Mouse (Mus musculus) testis, adult 2 months (tissue): ENCODE measurements at regions not wholly inside any gene's neighbourhood (a gene's known extent, or its start where the extent isn't known, plus 50 kb on each side); places are given as distances from the start of the nearest gene placed in this dataset.
A peak's percentile ranks its signal among the peaks of the same experiment; 100 is the strongest.

Experiments
- H3K27ac ChIP-seq: fragments of 200-500 bp; 2 replicates; pipeline ENCODE4 v1.5.1; 2012; ENCODE audit warnings: low read depth, low read length; ENCODE audit not compliant: control insufficient read depth, insufficient read depth
- H3K27me3 ChIP-seq: fragments of 200-500 bp; 2 replicates; pipeline ENCODE4 v1.6.1; 2012; ENCODE audit warnings: mild to moderate bottlenecking, low read length, moderate library complexity; ENCODE audit not compliant: control insufficient read depth, insufficient read depth
- H3K36me3 ChIP-seq: fragments of 200-500 bp; 2 replicates; pipeline ENCODE4 v1.6.1; 2012; ENCODE audit warnings: mild to moderate bottlenecking, low read length; ENCODE audit not compliant: control insufficient read depth, insufficient read depth
- H3K4me1 ChIP-seq: fragments of 200-500 bp; 2 replicates; pipeline ENCODE4 v1.6.1; 2012; ENCODE audit warnings: low read length; ENCODE audit not compliant: control insufficient read depth, insufficient read depth
- H3K4me3 ChIP-seq: fragments of 200-500 bp; 2 replicates; pipeline ENCODE4 v1.5.1; 2012; ENCODE audit warnings: low read depth, mild to moderate bottlenecking, low read length, moderate library complexity, mixed read lengths; ENCODE audit not compliant: control insufficient read depth
- CTCF ChIP-seq: fragments of 200-500 bp; IDR thresholded peaks from 2 replicates; pipeline ENCODE4 v1.5.1; 2012; ENCODE audit warnings: low read depth, mild to moderate bottlenecking, inconsistent platforms, low read length, moderate library complexity; ENCODE audit not compliant: control insufficient read depth, insufficient read depth, insufficient replicate concordance
- POLR2A ChIP-seq: fragments of 200-500 bp; IDR thresholded peaks from 2 replicates; pipeline ENCODE4 v1.6.1; 2012; ENCODE audit warnings: low read depth, mild to moderate bottlenecking, inconsistent platforms, low read length, moderate library complexity; ENCODE audit not compliant: control insufficient read depth

GRCm38 (mm10) chr4:55225766-55226165 lies 124.1 kb upstream of the Rad23b start:
- no peaks in the 10 kb centered on the region for H3K36me3 ChIP-seq
- H3K27ac ChIP-seq, result no peak overlapping the region
- no peak for TF ChIP-seq CTCF
- no peak for TF ChIP-seq POLR2A
- H3K4me3 ChIP-seq, result no peak overlapping the region
- no peaks in the 10 kb centered on the region for H3K27me3 ChIP-seq
- H3K4me1 ChIP-seq, result no peaks in the 10 kb centered on the region

GRCm38 (mm10) chr4:55227394-55227793 lies 122.4 kb upstream of the Rad23b start:
- no peaks in the 10 kb centered on the region for H3K27me3 ChIP-seq
- no peaks in the 10 kb centered on the region for H3K4me1 ChIP-seq
- TF ChIP-seq POLR2A, result no peak
- no peak for TF ChIP-seq CTCF
- H3K36me3 ChIP-seq, result no peaks in the 10 kb centered on the region
- no peak overlapping the region for H3K27ac ChIP-seq
- no peak overlapping the region for H3K4me3 ChIP-seq

GRCm38 (mm10) chr4:55231522-55231921 lies 118.3 kb upstream of the Rad23b start:
- Histone ChIP-seq H3K4me3 (no peak overlapping the region), H3K4me1 (no peaks in the 10 kb centered on the region), H3K27ac (no peak overlapping the region), H3K27me3 (no peaks in the 10 kb centered on the region), H3K36me3 (no peaks in the 10 kb centered on the region)
- TF ChIP-seq CTCF (peak; percentile 26; the same call in 1 of the 2 replicates), POLR2A (no peak)

- Histone ChIP-seq H3K4me1 (no peaks in the 10 kb centered on the region; the same call in 1 of the 2 replicates), H3K4me3 (no peak overlapping the region), H3K36me3 (no peaks in the 10 kb centered on the region), H3K27ac (no peak overlapping the region), H3K27me3 (no peaks in the 10 kb centered on the region)
- no peak for TF ChIP-seq CTCF
These were observed 112.0 kb upstream of the Rad23b start for GRCm38 (mm10) chr4:55237856-55238255.

- Histone ChIP-seq H3K4me3 (no peak overlapping the region), H3K36me3 (no peaks in the 10 kb centered on the region), H3K27me3 (no peaks in the 10 kb centered on the region), H3K4me1 (no peaks in the 10 kb centered on the region; the same call in 1 of the 2 replicates), H3K27ac (no peak overlapping the region)
- TF ChIP-seq POLR2A, result no peak
- TF ChIP-seq CTCF, result peak; percentile 98
These were observed 109.4 kb upstream of the Rad23b start for GRCm38 (mm10) chr4:55240450-55240849.

- H3K27me3 ChIP-seq, result no peaks in the 10 kb centered on the region
- H3K27ac ChIP-seq, result no peak overlapping the region
- H3K4me3 ChIP-seq, result no peak overlapping the region
- H3K36me3 ChIP-seq, result no peaks in the 10 kb centered on the region
- no peak for TF ChIP-seq CTCF
- TF ChIP-seq POLR2A, result no peak
- H3K4me1 ChIP-seq, result no peaks in the 10 kb centered on the region; the same call in 1 of the 2 replicates
These were observed 107.5 kb upstream of the Rad23b start for GRCm38 (mm10) chr4:55242331-55242730.

GRCm38 (mm10) chr4:55243091-55244058 lies 106.5 kb upstream of the Rad23b start:
- TF ChIP-seq POLR2A, result no peak
- no peak for TF ChIP-seq CTCF
- Histone ChIP-seq H3K36me3 (no peaks in the 10 kb centered on the region), H3K4me1 (no peaks in the 10 kb centered on the region; the same call in 1 of the 2 replicates), H3K4me3 (no peak overlapping the region), H3K27ac (no peak overlapping the region), H3K27me3 (no peaks in the 10 kb centered on the region)

- no peaks in the 10 kb centered on the region for H3K4me1 ChIP-seq
- H3K4me3 ChIP-seq, result no peak overlapping the region
- H3K27ac ChIP-seq, result no peak overlapping the region
- no peaks in the 10 kb centered on the region for H3K27me3 ChIP-seq
- H3K36me3 ChIP-seq, result no peaks in the 10 kb centered on the region
- no peak for TF ChIP-seq POLR2A
- no peak for TF ChIP-seq CTCF
These were observed 104.1 kb upstream of the Rad23b start for GRCm38 (mm10) chr4:55245789-55246188.
